Mouse (Mus musculus) midbrain, embryonic 14.5 days (tissue): ENCODE data around the gene Gdpd1. TPM values are rescaled to one million over a fixed set of nuclear protein-coding genes. Genes with fewer than 3 reads are reported as not detected.

Experiments used
- ATAC-seq: fragments of 200-750 bp; cut with Nextera tagmentation; 2 replicates; pipeline ENCODE4 v1.8.0; 2017; ENCODE audit warnings: moderate number of reproducible peaks, moderate library complexity; ENCODE audit not compliant: low FRiP score, low TSS enrichment
- DNase-seq: peaks from one replicate; pipeline ENCODE4 v3.0.0-alpha.2; 2015
- H3K27ac ChIP-seq: fragments of 300-500 bp; sonication (generic); replicated peaks from 2 replicates; pipeline ENCODE4 v1.5.1; 2014; ENCODE audit warnings: mild to moderate bottlenecking, low read depth, low read length, moderate library complexity
- H3K27me3 ChIP-seq: fragments of 300-500 bp; sonication (generic); 2 replicates; pipeline ENCODE4 v1.6.1; 2014; ENCODE audit warnings: low read length, control low read depth, mixed read lengths; ENCODE audit not compliant: control insufficient read depth, insufficient read depth
- H3K36me3 ChIP-seq: fragments of 300-500 bp; sonication (generic); 2 replicates; pipeline ENCODE4 v1.6.1; 2014; ENCODE audit warnings: low read length, control low read depth; ENCODE audit not compliant: control insufficient read depth, insufficient read depth
- H3K4me1 ChIP-seq: fragments of 300-500 bp; sonication (generic); 2 replicates; pipeline ENCODE4 v1.6.1; 2014; ENCODE audit warnings: mild to moderate bottlenecking, antibody characterized with exemption, low read length, control low read depth; ENCODE audit not compliant: control insufficient read depth, insufficient read depth
- H3K4me2 ChIP-seq: fragments of 300-500 bp; sonication (generic); 2 replicates; pipeline ENCODE4 v1.6.1; 2014; ENCODE audit warnings: mild to moderate bottlenecking, low read length, moderate library complexity
- H3K4me3 ChIP-seq: fragments of 300-500 bp; sonication (generic); replicated peaks from 2 replicates; pipeline ENCODE4 v1.5.1; 2014; ENCODE audit warnings: low read depth, low read length
- H3K9ac ChIP-seq: fragments of 300-500 bp; sonication (generic); replicated peaks from 2 replicates; pipeline ENCODE4 v1.6.1; 2014; ENCODE audit warnings: mild to moderate bottlenecking, low read length, moderate library complexity
- H3K9me3 ChIP-seq: fragments of 300-500 bp; sonication (generic); 2 replicates; pipeline ENCODE4 v1.6.1; 2016; ENCODE audit warnings: low read length, control low read depth, mixed read lengths; ENCODE audit not compliant: control insufficient read depth
- WGBS: fragments of 180-500 bp; shearing (Covaris S2); extraction: QIAGEN DNeasy Blood & Tissue Kit; methylation state at CpG from one replicate; pipeline ENCODE4 v1.1.7; 2014; 5-methylcytosine and 5-hydroxymethylcytosine counted together
- polyA plus RNA-seq: library from polyadenylated mRNA; unstranded; fragments of >200 nt; fragmentation: Nextera tagmentation; extraction: Ambion mirVana; gene quantifications from 2 replicates; pipeline ENCODE4 v1.2.1, GENCODE M21; 2014

Gene Gdpd1
- polyA plus RNA-seq, 1 experiment from 2014 or later, result 180 TPM

DNA sequence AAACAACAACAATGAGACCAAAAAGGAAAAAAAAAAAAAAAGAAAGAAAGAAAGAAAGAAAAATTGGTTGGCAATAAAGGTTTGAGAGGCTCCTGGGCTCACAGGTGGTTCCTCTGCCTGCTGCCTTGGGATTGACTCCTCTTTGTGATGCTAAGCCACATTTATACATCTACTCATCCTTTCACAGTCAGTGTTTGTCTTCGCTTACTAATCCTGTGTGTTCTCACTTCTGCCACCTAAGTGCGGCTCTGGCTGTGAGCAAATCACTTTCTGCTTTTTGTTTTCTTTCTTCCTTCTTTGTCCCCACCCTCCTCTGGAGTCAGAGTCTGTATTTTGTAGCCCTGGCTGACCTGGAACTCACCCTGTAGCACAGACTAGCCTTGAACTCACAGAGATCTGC lies 77.6 kb downstream of the Gdpd1 start:
- Histone ChIP-seq H3K4me1 (peaks cover 18% of the 10 kb centered on the region), H3K36me3 (no peaks in the 10 kb centered on the region), H3K4me2 (no peak overlapping the region), H3K9ac (no peak overlapping the region), H3K4me3 (no peak overlapping the region), H3K27me3 (no peaks in the 10 kb centered on the region), H3K27ac (no peak overlapping the region), H3K9me3 (no peaks in the 10 kb centered on the region)
- DNase-seq (no peak), ATAC-seq (no peak)
- WGBS, result 35% methylated on average over 2 of the region's 2 CpGs

DNA sequence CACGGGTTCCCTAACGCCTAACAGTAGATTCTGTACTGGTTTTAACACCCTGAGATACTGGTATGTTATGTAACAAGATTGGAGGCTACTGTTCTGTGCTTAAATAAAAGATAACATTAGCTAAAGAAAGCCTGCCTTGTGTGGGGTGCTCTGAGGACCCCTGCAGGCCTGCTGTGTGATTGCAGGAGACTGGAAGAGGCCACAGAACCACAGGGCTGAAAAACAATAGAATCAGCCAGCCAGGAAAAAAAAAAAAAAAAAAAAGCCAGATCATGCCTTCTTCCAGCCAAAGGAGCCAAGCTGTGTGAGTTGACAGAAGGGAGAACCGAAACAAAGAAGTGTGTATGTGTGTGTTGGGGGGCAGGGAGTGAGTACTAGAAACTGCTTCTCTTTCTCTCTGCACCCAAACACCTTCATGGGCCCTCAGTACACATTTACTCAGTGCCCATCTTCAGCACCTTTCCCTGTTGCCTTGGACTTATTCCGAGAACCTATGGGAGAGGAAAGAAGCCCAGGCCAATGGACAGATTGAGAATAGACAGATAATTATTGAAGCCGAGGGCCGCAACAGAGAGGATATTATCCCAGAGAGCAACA lies 78.1 kb downstream of the Gdpd1 start:
- H3K36me3 ChIP-seq, result no peaks in the 10 kb centered on the region
- H3K4me1 ChIP-seq, result peaks cover 21% of the 10 kb centered on the region
- H3K4me3 ChIP-seq, result no peak overlapping the region
- H3K9me3 ChIP-seq, result no peaks in the 10 kb centered on the region
- H3K4me2 ChIP-seq, result no peak overlapping the region
- ATAC-seq (no peak), DNase-seq (peak; percentile 85)
- WGBS, result 21% methylated on average over 6 of the region's 6 CpGs
- H3K27me3 ChIP-seq, result no peaks in the 10 kb centered on the region
- peak overlapping the region; percentile 58 for H3K27ac ChIP-seq
- 0 out of 2 replicates have a peak overlapping the region, but pooled peaks have one; percentile 14 for H3K9ac ChIP-seq

DNA sequence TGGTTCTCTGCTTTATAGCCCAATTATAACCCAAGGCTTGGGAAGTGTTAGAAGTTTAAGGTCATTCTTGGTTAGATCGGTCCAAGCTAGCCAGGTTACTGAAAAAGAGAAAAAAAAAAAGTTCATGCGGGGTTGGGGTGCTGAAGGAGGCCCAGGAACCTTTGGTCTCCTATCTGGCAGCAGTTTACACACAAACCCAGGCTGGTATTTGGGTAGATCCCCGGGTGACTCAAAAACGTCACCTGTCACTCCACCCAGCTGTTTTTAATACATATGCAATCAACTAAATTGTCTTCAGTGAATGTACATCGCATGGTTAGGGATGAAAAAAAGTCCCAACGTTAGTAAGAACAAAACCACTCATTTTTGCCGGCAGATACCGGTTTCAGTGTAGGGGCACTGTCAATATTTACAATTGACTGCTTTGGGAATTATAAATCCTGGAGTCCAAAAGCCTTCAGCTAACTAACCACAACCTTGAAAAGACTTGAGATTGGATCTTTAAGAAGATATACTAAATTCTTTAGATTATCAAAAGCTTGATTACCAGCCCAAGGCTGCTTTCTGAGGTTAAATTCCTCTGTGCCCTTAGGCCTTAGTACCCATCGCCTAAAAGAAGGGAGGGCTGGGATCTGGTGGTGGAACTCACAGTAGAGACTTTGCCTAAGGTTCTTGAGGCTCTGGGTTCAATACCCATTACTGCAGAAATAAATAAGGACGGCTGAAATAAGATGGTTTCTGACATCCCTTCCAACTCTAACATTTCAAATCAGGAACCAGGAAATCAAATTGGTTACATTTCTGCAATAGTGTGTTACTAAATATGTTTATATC lies 78.9 kb downstream of the Gdpd1 start:
- ATAC-seq (no peak), DNase-seq (no peak)
- Histone ChIP-seq H3K36me3 (no peaks in the 10 kb centered on the region), H3K4me1 (peaks cover 29% of the 10 kb centered on the region), H3K27me3 (no peaks in the 10 kb centered on the region), H3K9ac (no peak overlapping the region), H3K27ac (no peak overlapping the region), H3K4me2 (no peak overlapping the region), H3K9me3 (no peaks in the 10 kb centered on the region), H3K4me3 (no peak overlapping the region)
- WGBS, result 44% methylated on average over 10 of the region's 10 CpGs

DNA sequence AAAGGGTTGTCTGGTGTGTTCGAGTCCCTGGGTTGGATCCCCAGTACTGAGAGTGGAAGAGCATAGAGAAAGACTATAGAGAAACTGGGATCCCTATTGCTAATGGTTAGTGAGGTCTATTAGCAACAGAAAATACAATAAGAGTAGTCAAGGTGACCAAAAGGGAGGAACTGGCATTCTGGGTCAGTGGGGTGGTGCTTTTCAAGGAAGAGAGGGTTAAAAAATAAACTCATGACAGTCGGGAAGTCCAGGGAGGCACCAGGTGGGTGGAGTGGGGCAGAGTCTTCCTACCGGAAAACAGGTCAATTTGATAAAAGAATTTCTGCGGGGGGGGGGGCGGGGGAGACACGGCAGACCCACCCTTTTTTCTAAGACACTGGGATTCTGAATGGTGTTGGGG lies 79.5 kb downstream of the Gdpd1 start:
- DNase-seq (no peak), ATAC-seq (no peak)
- Histone ChIP-seq H3K27ac (no peak overlapping the region), H3K9me3 (no peaks in the 10 kb centered on the region), H3K4me2 (peak overlapping the region; percentile 95), H3K4me1 (peaks cover 35% of the 10 kb centered on the region), H3K27me3 (no peaks in the 10 kb centered on the region), H3K36me3 (no peaks in the 10 kb centered on the region), H3K4me3 (peak overlapping the region; percentile 90), H3K9ac (no peak overlapping the region)
- 20% methylated on average over 6 of the region's 6 CpGs for WGBS

DNA sequence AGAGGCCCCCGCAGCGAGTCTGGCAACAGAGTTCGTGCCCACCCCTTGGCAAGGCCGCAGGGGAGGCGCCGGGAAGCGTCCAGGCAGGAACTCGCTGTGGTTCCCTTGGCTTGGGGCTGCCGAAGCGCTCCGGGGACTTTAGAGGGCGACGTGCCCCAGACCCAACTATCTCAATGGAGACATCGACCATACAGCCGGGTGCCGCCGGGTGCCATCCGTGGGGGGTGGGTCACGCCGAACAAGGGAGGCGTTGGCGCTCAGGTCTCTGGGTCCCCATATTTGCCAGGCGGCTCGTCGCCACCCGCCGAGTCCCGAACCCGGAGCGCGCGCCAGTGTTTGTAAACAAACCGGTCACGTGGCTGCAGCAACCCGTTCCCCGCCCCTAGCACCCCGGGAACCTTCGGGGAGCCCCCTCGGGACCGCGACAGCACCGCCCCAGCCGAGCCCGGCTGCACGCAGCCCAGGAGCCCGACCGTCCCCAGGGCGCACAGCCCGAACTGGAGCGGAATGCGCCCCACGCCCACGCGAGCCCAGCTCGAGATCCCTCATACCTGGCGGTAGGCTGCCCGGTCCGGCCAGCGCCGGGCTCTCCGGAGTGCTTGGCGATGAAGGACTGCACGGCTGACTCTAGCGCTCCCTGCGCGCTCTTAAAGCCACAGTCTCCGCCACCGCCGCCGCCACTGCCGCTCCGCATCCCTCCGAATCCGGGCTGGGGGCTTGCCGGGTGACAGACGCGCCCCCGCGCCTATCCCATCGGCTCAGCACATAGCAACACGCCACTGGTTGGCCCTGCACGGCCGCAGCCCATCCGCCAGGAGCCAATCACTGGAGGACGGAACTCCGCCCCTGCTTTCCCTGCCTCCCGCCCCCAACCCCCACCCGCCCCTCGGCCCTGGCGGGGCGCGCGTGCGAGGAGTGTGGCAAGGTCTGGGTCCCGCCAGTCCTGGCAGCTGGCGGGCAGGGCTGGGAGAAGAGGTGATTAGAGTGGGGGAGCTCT lies 80.5 kb downstream of the Gdpd1 start, which contains the start of gene Ypel2:
Ypel2 (minus strand) TSS at position 667 of the 997 bp plus-strand sequence.
- WGBS, result under 1% methylated on average over 96 of the region's 96 CpGs
- H3K4me3 ChIP-seq, result peak within 1 kb of the TSS; percentile 90
- no peaks in the 10 kb centered on the region for H3K27me3 ChIP-seq
- H3K9ac ChIP-seq, result peak within 1 kb of the TSS; percentile 75
- no peaks in the 10 kb centered on the region for H3K9me3 ChIP-seq
- H3K4me2 ChIP-seq, result peak within 1 kb of the TSS; percentile 95
- peak within 1 kb of the TSS; percentile 90 for H3K27ac ChIP-seq
- ATAC-seq (peak; percentile 99), DNase-seq (peak; percentile 97)
- H3K4me1 ChIP-seq, result peaks cover 45% of the 10 kb centered on the region
- H3K36me3 ChIP-seq, result no peaks in the 10 kb centered on the region

DNA sequence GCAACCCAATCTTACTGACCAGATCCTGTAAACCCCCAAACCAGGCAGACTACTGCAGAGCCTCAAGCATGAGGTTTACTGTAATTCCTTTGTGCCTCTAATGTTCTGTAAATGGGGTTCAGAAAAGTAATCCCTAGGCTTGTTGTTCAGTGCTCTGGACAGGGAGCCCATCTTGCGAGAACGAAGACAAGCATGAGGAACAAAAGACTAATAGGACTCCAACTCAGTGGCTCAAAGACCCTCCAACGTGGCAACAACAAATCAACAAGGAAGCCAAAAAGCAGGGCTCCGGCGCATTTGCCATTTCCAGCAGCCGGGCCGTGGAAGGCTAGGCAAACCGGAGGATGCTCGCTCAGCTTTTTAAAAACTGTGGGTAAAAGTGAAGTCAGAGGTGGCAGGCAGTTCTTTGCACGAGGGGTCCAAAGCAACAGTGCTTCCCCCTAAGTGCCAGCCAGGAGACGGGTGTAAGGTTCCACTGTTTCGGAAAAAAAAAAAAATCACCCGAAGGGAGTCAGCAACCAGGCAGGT lies 81.3 kb downstream of the Gdpd1 start:
- H3K4me1 ChIP-seq, result peaks cover 51% of the 10 kb centered on the region
- H3K27ac ChIP-seq, result peak overlapping the region; percentile 90
- under 1% methylated on average over 13 of the region's 13 CpGs for WGBS
- peak overlapping the region; percentile 75 for H3K9ac ChIP-seq
- no peaks in the 10 kb centered on the region for H3K27me3 ChIP-seq
- ATAC-seq (no peak), DNase-seq (no peak)
- peak overlapping the region; percentile 95 for H3K4me2 ChIP-seq
- no peaks in the 10 kb centered on the region for H3K9me3 ChIP-seq
- no peaks in the 10 kb centered on the region for H3K36me3 ChIP-seq
- peak overlapping the region; percentile 90 for H3K4me3 ChIP-seq

DNA sequence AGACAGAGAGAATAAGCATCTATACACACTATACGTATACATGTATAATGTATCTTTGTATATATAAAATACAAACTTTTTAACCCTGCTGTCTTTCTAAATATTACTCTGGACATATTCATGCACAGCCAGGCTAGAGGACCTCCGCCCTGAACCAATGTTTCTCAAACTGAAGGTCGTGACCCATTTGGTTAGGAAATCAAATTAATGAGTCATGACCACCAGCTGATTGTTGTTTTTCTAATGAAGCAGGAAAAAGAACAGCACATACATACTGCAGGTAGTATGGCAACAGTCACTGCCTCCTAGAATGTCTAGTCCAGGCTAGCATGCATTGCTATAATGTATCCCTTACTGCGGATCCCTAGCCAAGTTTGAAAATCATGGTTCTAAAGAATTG lies 82.6 kb downstream of the Gdpd1 start:
- no peak overlapping the region; the same call in 1 of the 2 replicates for H3K9ac ChIP-seq
- DNase-seq (no peak), ATAC-seq (no peak)
- no peak overlapping the region for H3K27ac ChIP-seq
- H3K4me2 ChIP-seq, result peak overlapping the region; percentile 95
- H3K4me3 ChIP-seq, result peak overlapping the region; percentile 90; the same call in 1 of the 2 replicates
- H3K9me3 ChIP-seq, result no peaks in the 10 kb centered on the region
- WGBS, result 91% methylated on average over 4 of the region's 4 CpGs
- H3K4me1 ChIP-seq, result peaks cover 51% of the 10 kb centered on the region
- H3K36me3 ChIP-seq, result no peaks in the 10 kb centered on the region
- no peaks in the 10 kb centered on the region for H3K27me3 ChIP-seq

DNA sequence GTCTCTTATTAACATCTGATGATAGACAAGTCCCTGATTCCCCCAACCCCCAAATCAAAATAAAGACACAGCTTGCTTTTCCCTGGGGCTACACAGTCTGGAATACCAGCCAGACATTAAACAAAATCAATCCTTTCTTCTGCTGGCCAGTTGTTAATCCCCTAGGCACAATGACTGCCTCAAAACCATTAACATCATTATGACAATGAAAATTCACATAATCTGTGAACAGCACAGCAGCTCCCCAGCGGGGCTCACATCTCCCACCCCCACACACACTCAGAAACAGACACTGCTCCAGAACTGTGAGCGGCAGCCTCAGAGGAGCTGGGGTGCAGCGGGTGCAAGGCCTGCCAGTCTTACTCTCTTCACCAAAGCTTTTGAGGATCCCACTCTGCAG lies 83.6 kb downstream of the Gdpd1 start:
- DNase-seq (peak; percentile 75), ATAC-seq (no peak)
- Histone ChIP-seq H3K4me1 (peaks cover 51% of the 10 kb centered on the region), H3K9me3 (no peaks in the 10 kb centered on the region), H3K4me2 (peak overlapping the region; percentile 28), H3K27ac (peak overlapping the region; percentile 68), H3K36me3 (no peaks in the 10 kb centered on the region), H3K27me3 (no peaks in the 10 kb centered on the region), H3K4me3 (peak overlapping the region; percentile 4; the same call in 1 of the 2 replicates), H3K9ac (no peak overlapping the region; the same call in 1 of the 2 replicates)
- 9% methylated on average over 3 of the region's 3 CpGs for whole genome bisulfite sequencing
